In genomic region chrX:70482154-70482553, GRCm38 (mm10) we compare ENCODE assay signal across 27 mouse cellular contexts. TPM values are rescaled to one million over a fixed set of nuclear protein-coding genes. Genes with fewer than 3 reads are reported as not detected.
DNase-seq lines count a peak whose midpoint lies in the region; ATAC-seq and TF ChIP-seq lines count a peak whose summit lies in the region.
"Had no signal": no experiment of that assay in that cellular context is flagged by ENCODE, and none has a peak within 500 bp of the region (broad histone marks: within the 10 kb centered on the region; RNA-seq: fewer than 3 reads in every experiment).

No protein-coding gene starts in this region.

- TF ChIP-seq CTCF in hindbrain, postnatal 0 days (IDR thresholded peaks at IDR 0.05; ENCODE audit: low read depth) = no peak
- no peak for TF ChIP-seq CTCF in ES-Bruce4 (IDR thresholded peaks at IDR 0.05; ENCODE audit: low read depth, low read length)

- no peak overlapping the region for H3K27ac ChIP-seq in hindbrain, embryonic 10.5 days
- no peak overlapping the region for H3K27ac ChIP-seq in hindbrain, postnatal 0 days
- H3K27ac ChIP-seq in ES-Bruce4 (ENCODE audit: insufficient read depth, low read length) = no peak overlapping the region
- no peak overlapping the region for H3K27ac ChIP-seq in ES-E14 (ENCODE audit: insufficient read depth, low read depth, low read length, poor library complexity, severe bottlenecking)
- H3K27ac ChIP-seq: embryonic facial prominence, embryonic 13.5 days; embryonic facial prominence, embryonic 15.5 days; forebrain, embryonic 10.5 days; forebrain, embryonic 12.5 days had no signal

- H3K27me3 ChIP-seq in hindbrain, embryonic 10.5 days (ENCODE audit: insufficient read depth, poor library complexity, severe bottlenecking) = no peaks in the 10 kb centered on the region
- H3K27me3 ChIP-seq in hindbrain, postnatal 0 days (ENCODE audit: insufficient read depth, low read length) = no peaks in the 10 kb centered on the region
- no peaks in the 10 kb centered on the region for H3K27me3 ChIP-seq in ES-Bruce4 (ENCODE audit: control insufficient read depth, insufficient read depth, low read length, poor library complexity, severe bottlenecking)
- H3K27me3 ChIP-seq: CH12.LX; embryonic facial prominence, embryonic 15.5 days had no signal

- TF ChIP-seq POLR2A in ES-Bruce4 (IDR thresholded peaks at IDR 0.05; ENCODE audit: insufficient read depth, low read length) = no peak

- ATAC-seq in hindbrain, postnatal 0 days = no peak
- ATAC-seq: CD4-positive, CD25-positive, alpha-beta regulatory T cell, adult 4 months; forebrain, embryonic 14.5 days; forebrain, embryonic 16.5 days had no signal

- WGBS in hindbrain, embryonic 10.5 days = 41% methylated on average over 2 of the region's 2 CpGs
- WGBS in hindbrain, postnatal 0 days = 50% methylated on average over 2 of the region's 2 CpGs

- H3K4me1 ChIP-seq in hindbrain, embryonic 10.5 days (replicated peaks) = no peaks in the 10 kb centered on the region
- no peaks in the 10 kb centered on the region for H3K4me1 ChIP-seq in hindbrain, postnatal 0 days (ENCODE audit: insufficient read depth, low read length)
- no peaks in the 10 kb centered on the region for H3K4me1 ChIP-seq in ES-Bruce4 (ENCODE audit: control insufficient read depth, insufficient read depth, low read length)
- no peaks in the 10 kb centered on the region for H3K4me1 ChIP-seq in ES-E14 (ENCODE audit: control insufficient read depth in 2 of 2, insufficient read depth in 2 of 2, low read length in 2 of 2, poor library complexity in 1 of 2)
- H3K4me1 ChIP-seq: embryonic facial prominence, embryonic 13.5 days; embryonic facial prominence, embryonic 15.5 days; forebrain, embryonic 10.5 days; forebrain, embryonic 12.5 days had no signal

- DNase-seq in hindbrain, embryonic 10.5 days (ENCODE audit: low spot score) = peak; percentile 2
- DNase-seq in hindbrain, postnatal 0 days (ENCODE audit: low spot score) = no peak
- DNase-seq in ES-E14 (ENCODE audit: low read depth, low spot score) = peak; percentile 38
- peak; percentile 78 for DNase-seq in ZHBTc4 (ENCODE audit: low read depth, low spot score)
- DNase-seq in thymus, postnatal 10 days (ENCODE audit: low spot score in 2 of 2) = no peak
- no peak for DNase-seq in gastrocnemius, postnatal 4 days (ENCODE audit: low spot score in 2 of 2)
- DNase-seq: adrenal gland, adult 2 months; adrenal gland, postnatal 10 days; adrenal gland, postnatal 25 days; B cell, adult 2 months; cerebellum, adult 11 months; cerebellum, adult 18-20 months; cerebellum, adult 8-10 months; cerebellum, adult 9-11 months; cerebellum, postnatal 14 days; cerebellum, postnatal 36 days; embryo, embryonic 11 days had no signal

- H3K9ac ChIP-seq in hindbrain, postnatal 0 days (replicated peaks; ENCODE audit: low read length) = no peak overlapping the region
- H3K9ac ChIP-seq in ES-Bruce4 (ENCODE audit: low read depth, poor library complexity, severe bottlenecking) (no peak overlapping the region), ES-E14 (ENCODE audit: insufficient read depth, low read depth, low read length, poor library complexity, severe bottlenecking) (no peak overlapping the region)
- H3K9ac ChIP-seq: embryonic facial prominence, embryonic 13.5 days; embryonic facial prominence, embryonic 15.5 days; forebrain, embryonic 12.5 days had no signal

- no peak overlapping the region for H3K4me2 ChIP-seq in hindbrain, postnatal 0 days (ENCODE audit: low read depth, low read length)
- H3K4me2 ChIP-seq: embryonic facial prominence, embryonic 13.5 days; embryonic facial prominence, embryonic 15.5 days; forebrain, embryonic 12.5 days had no signal

- peak; percentile 59; the same call in 1 of the 2 replicates for TF ChIP-seq EP300 in ES-Bruce4 (IDR thresholded peaks at IDR 0.05; ENCODE audit: insufficient read depth, low read depth, low read length)

- no peak overlapping the region for H3K4me3 ChIP-seq in hindbrain, embryonic 10.5 days
- no peak overlapping the region for H3K4me3 ChIP-seq in hindbrain, postnatal 0 days (ENCODE audit: low read length)
- no peak overlapping the region for H3K4me3 ChIP-seq in ES-Bruce4 (ENCODE audit: low read depth, low read length)
- no peak overlapping the region for H3K4me3 ChIP-seq in ES-E14 (ENCODE audit: insufficient read depth in 1 of 2, low read depth in 1 of 2, low read length in 2 of 2, poor library complexity in 1 of 2, severe bottlenecking in 1 of 2)
- H3K4me3 ChIP-seq: embryonic facial prominence, embryonic 13.5 days; embryonic facial prominence, embryonic 15.5 days; erythroblast, embryonic 14.5 days; forebrain, embryonic 10.5 days; forebrain, embryonic 12.5 days had no signal

- in situ Hi-C loops in ES-E14 (cut with MboI; ENCODE audit: low sequenced_read_pairs in 2 of 2, unreplicated experiment in 2 of 2) = no loop called here

- no peaks in the 10 kb centered on the region for H3K36me3 ChIP-seq in hindbrain, embryonic 10.5 days
- H3K36me3 ChIP-seq in hindbrain, postnatal 0 days (ENCODE audit: insufficient read depth, low read length) = no peaks in the 10 kb centered on the region
- H3K36me3 ChIP-seq in ES-Bruce4 (ENCODE audit: control insufficient read depth, insufficient read depth, low read length, poor library complexity, severe bottlenecking) (no peaks in the 10 kb centered on the region), ES-E14 (ENCODE audit: control insufficient read depth, insufficient read depth, low read length, poor library complexity, severe bottlenecking) (no peaks in the 10 kb centered on the region)
- H3K36me3 ChIP-seq: embryonic facial prominence, embryonic 13.5 days; embryonic facial prominence, embryonic 15.5 days; forebrain, embryonic 10.5 days; forebrain, embryonic 12.5 days had no signal

- H3K9me3 ChIP-seq in hindbrain, embryonic 10.5 days = no peaks in the 10 kb centered on the region
- H3K9me3 ChIP-seq in hindbrain, postnatal 0 days (ENCODE audit: low read length) = no peaks in the 10 kb centered on the region
- H3K9me3 ChIP-seq in ES-Bruce4 (replicated peaks; ENCODE audit: control insufficient read depth, insufficient read depth, low read length, poor library complexity, severe bottlenecking) (no peaks in the 10 kb centered on the region), ES-E14 (ENCODE audit: control insufficient read depth, insufficient read depth, low read depth, low read length) (no peaks in the 10 kb centered on the region)
- H3K9me3 ChIP-seq: embryonic facial prominence, embryonic 13.5 days; embryonic facial prominence, embryonic 15.5 days; forebrain, embryonic 10.5 days; forebrain, embryonic 12.5 days had no signal

TF ChIP-seq in ES-E14, 5 proteins besides CTCF, POLR2A, EP300 and RAD21:
- no peak for TF ChIP-seq MAFK (IDR thresholded peaks at IDR 0.05; ENCODE audit: insufficient read depth, low read depth, low read length)
- no peak for TF ChIP-seq ZNF384 (IDR thresholded peaks at IDR 0.05; ENCODE audit: low read depth, low read length)
- no peak for TF ChIP-seq CHD2 (IDR thresholded peaks at IDR 0.05; ENCODE audit: low read depth, low read length)
- no peak for TF ChIP-seq HCFC1 (IDR thresholded peaks at IDR 0.05; ENCODE audit: borderline replicate concordance, insufficient read depth, low read length)
- TF ChIP-seq ZC3H11A (IDR thresholded peaks at IDR 0.05; ENCODE audit: borderline replicate concordance, low read depth, low read length) = no peak

RNA-seq across cellular contexts. Expression of gene Tmem185a, which starts 5.2 kb away (rescaled TPM):
- polyA plus RNA-seq in hindbrain, embryonic 10.5 days (2016; fragmentation: Nextera tagmentation; extraction: Ambion mirVana) = 46.3 and 49.2 TPM in 2 replicates
- total RNA-seq in hindbrain, postnatal 0 days (2014; rRNA removed) = 29.0 and 33.7 TPM in 2 replicates
- polyA plus RNA-seq in hindbrain, postnatal 0 days (2015; fragmentation: Nextera tagmentation; extraction: Ambion mirVana) = 38.7 and 39.6 TPM in 2 replicates
- polyA plus RNA-seq in ES-Bruce4 (2011; ENCODE audit: insufficient read depth, insufficient read length, low read depth, missing spikeins) = 69.3 and 76.1 TPM in 2 replicates
- total RNA-seq in ES-E14 (2012; rRNA removed) = 21.0 and 23.5 TPM in 2 replicates
- 10 to 100 TPM; 21.8 to 24.6 TPM for total RNA-seq in gastrocnemius, postnatal 4 days (2021)

Comparison
In these comparisons a context has a peak if more than half of its experiments do, and no peak if none do; other contexts are left out.
1. DNase-seq: peak in hindbrain, embryonic 10.5 days (single experiment), ES-E14 (single experiment) and ZHBTc4 (single experiment); none in hindbrain, postnatal 0 days (single experiment), thymus, postnatal 10 days (0 of 2) and gastrocnemius, postnatal 4 days (0 of 2).